Mouse (Mus musculus): Measurements from ENCODE around the gene Wdr66. TPM values are rescaled to one million over a fixed set of nuclear protein-coding genes. Genes with fewer than 3 reads are reported as not detected.

Wdr66 gene
- polyA plus RNA-seq, 1 experiment from 2014 or later: 1.7 TPM

DNA sequence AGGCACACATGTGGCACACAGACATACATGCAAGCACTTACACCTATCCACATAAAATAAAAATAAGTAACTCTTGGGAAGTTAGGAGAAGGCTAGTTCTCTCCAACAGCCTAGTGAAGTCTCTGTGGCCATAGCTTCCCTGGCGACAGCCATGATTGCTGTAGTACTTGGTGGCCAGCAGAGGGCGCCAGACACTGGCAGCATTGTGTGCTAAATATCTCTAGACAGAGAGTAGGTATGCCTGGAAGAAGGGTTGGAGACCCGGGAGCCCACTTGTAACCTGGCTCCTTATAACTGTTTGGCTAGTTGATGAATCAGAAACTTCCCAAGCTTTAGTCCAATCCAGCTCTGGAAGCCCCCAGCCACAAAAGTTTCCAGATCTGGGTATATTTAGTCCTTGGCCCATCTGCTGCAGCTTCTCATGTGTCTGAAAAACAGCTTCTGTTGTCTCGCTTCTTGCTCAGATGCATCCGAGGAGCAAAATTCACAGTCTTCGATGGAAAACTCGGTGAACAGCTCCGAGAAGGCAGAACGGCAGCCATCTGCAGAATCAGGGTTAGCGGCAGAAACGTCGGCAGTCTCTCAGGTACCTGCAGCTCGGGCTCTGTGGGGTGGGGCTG, 117.1 kb downstream of the Wdr66 start:
- Histone ChIP-seq H3K27me3 (ENCODE audit: insufficient read depth, low read length) (no peaks in the 10 kb centered on the region), H3K4me1 (ENCODE audit: insufficient read depth, low read length) (no peaks in the 10 kb centered on the region), H3K27ac (ENCODE audit: low read length) (no peak overlapping the region), H3K4me3 (ENCODE audit: low read length) (no peak overlapping the region), H3K9ac (replicated peaks; ENCODE audit: low read length) (no peak overlapping the region), H3K9me3 (ENCODE audit: low read length) (no peaks in the 10 kb centered on the region), H3K4me2 (replicated peaks; ENCODE audit: low read depth, low read length) (no peak overlapping the region), H3K36me3 (ENCODE audit: insufficient read depth, low read length) (peaks cover 72% of the 10 kb centered on the region)
- ATAC-seq (ENCODE audit: low FRiP score, low TSS enrichment): no peak
- 77% methylated on average over 13 of the region's 13 CpGs for WGBS

DNA sequence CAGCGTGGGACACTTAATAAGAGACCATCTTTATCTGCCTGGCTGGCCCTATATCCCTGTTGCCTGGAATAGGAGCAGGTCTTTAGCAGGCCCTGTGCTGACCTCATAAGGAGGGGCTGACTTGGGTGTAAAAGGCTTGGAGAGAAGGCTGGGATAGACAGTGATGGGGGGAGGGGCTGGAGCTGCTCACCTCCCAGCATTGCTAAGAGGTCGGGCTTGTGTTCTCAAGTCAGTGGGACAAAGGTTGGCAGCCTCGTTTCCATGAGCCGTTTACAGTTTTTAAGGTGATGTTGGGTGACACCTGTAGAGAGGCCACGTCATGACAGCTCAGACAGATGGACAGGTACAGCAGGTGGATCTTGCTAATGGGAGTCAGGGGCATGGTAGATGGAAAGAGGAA, 118.1 kb downstream of the Wdr66 start:
- no peak overlapping the region for H3K9ac ChIP-seq (replicated peaks; ENCODE audit: low read length)
- no peak overlapping the region for H3K27ac ChIP-seq (ENCODE audit: low read length)
- peaks cover 68% of the 10 kb centered on the region for H3K36me3 ChIP-seq (ENCODE audit: insufficient read depth, low read length)
- H3K4me3 ChIP-seq (ENCODE audit: low read length): no peak overlapping the region
- no peaks in the 10 kb centered on the region for H3K9me3 ChIP-seq (ENCODE audit: low read length)
- no peaks in the 10 kb centered on the region for H3K27me3 ChIP-seq (ENCODE audit: insufficient read depth, low read length)
- WGBS: 91% methylated on average over 5 of the region's 5 CpGs
- H3K4me2 ChIP-seq (replicated peaks; ENCODE audit: low read depth, low read length): no peak overlapping the region
- no peak for ATAC-seq (ENCODE audit: low FRiP score, low TSS enrichment)
- no peaks in the 10 kb centered on the region for H3K4me1 ChIP-seq (ENCODE audit: insufficient read depth, low read length)

DNA sequence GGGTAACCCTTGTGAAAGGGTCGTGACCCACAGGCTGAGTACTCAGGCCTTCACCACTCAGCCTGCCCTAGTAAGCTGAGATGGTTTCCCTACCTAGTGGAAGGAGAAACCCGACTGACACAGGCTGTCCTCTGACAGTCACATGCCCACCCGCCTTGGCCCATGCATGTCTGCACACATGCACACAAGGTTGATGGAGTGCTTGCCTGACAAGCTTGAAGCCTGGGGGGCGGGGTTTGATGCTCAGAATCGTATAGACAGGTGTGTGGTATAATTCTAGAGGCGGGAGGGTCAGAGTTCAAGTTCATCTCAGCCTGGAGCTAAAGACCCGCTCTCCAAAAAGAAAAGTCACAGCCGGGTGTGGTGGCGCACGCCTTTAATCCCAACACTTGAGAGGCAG, 123.4 kb downstream of the Wdr66 start:
- WGBS: 88% methylated on average over 10 of the region's 10 CpGs
- peaks cover 39% of the 10 kb centered on the region for H3K36me3 ChIP-seq (ENCODE audit: insufficient read depth, low read length)

DNA sequence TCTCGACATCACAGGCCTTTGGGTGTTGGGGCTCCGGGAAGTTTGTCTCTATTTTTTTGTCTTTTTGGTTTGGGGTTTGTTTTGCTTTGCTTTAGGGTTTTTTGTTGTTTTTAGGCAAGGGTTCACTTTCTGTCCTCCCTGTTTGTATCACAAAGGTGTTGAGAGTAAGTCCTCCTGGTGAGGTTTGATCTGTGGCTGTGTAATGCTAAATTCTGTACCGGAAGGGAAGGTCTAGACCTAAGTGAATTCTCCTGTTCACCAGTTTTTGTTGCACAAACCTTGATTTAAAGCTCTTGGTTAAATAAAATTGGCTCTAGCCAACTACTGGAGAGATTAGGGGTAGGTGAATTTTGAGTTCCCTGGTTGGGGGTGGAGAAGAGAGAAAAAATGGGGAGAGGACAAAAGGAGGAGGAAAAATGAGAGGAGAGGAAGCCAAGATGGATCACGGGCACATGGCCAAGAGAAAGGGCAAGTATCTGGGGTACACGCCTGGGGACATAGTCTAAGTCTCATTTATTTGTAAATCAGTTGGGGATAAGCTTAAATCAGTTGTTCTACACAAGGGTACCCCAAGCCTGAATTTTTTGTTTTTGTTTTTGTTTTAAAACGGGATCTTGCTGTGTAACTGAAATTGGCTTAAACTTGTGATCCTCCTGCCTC, 124.0 kb downstream of the Wdr66 start:
- no peak overlapping the region for H3K9ac ChIP-seq (replicated peaks; ENCODE audit: low read length)
- 89% methylated on average over 6 of the region's 6 CpGs for WGBS
- peak overlapping the region; percentile 50; the same call in 1 of the 2 replicates for H3K27ac ChIP-seq (ENCODE audit: low read length)
- no peaks in the 10 kb centered on the region for H3K9me3 ChIP-seq (ENCODE audit: low read length)
- peaks cover 34% of the 10 kb centered on the region for H3K36me3 ChIP-seq (ENCODE audit: insufficient read depth, low read length)
- H3K4me1 ChIP-seq (ENCODE audit: insufficient read depth, low read length): peaks cover 31% of the 10 kb centered on the region
- H3K4me2 ChIP-seq (replicated peaks; ENCODE audit: low read depth, low read length): no peak overlapping the region
- no peak for ATAC-seq (ENCODE audit: low FRiP score, low TSS enrichment)
- H3K4me3 ChIP-seq (ENCODE audit: low read length): no peak overlapping the region
- H3K27me3 ChIP-seq (ENCODE audit: insufficient read depth, low read length): no peaks in the 10 kb centered on the region

More for the DNA sequence above, 123.4 kb downstream of the Wdr66 start:
- H3K4me1 ChIP-seq (ENCODE audit: insufficient read depth, low read length): peaks cover 31% of the 10 kb centered on the region
- no peak for ATAC-seq (ENCODE audit: low FRiP score, low TSS enrichment)
- no peaks in the 10 kb centered on the region for H3K27me3 ChIP-seq (ENCODE audit: insufficient read depth, low read length)
- no peak overlapping the region for H3K4me3 ChIP-seq (ENCODE audit: low read length)
- no peak overlapping the region for H3K9ac ChIP-seq (replicated peaks; ENCODE audit: low read length)
- no peaks in the 10 kb centered on the region for H3K9me3 ChIP-seq (ENCODE audit: low read length)
- no peak overlapping the region for H3K4me2 ChIP-seq (replicated peaks; ENCODE audit: low read depth, low read length)
- no peak overlapping the region for H3K27ac ChIP-seq (ENCODE audit: low read length)

DNA sequence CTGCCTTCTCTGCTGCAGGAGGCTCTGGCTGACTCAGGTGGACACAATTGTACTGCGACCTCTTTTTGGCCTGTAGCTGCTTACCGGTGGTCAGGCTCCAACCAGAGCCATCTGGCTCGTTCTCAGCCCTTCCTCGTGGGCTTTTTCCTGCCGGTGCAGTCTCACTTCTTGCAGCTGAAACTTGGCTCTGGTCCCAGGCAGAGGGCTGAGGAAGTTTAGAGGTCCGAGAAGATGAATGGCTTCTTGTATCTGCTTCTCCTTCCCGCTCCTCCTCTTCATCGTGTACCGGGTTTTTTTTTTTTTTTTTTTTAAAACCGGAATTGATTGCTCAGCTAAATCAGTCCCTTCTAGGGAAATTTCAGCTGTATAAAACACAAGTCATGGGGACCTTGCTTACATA, 124.7 kb downstream of the Wdr66 start:
- H3K36me3 ChIP-seq (ENCODE audit: insufficient read depth, low read length): peaks cover 28% of the 10 kb centered on the region
- H3K4me2 ChIP-seq (replicated peaks; ENCODE audit: low read depth, low read length): peak overlapping the region; percentile 24
- no peaks in the 10 kb centered on the region for H3K27me3 ChIP-seq (ENCODE audit: insufficient read depth, low read length)
- H3K9ac ChIP-seq (replicated peaks; ENCODE audit: low read length): no peak overlapping the region
- H3K27ac ChIP-seq (ENCODE audit: low read length): 0 out of 2 replicates have a peak overlapping the region, but pooled peaks have one; percentile 50
- H3K4me1 ChIP-seq (ENCODE audit: insufficient read depth, low read length): peaks cover 31% of the 10 kb centered on the region
- no peaks in the 10 kb centered on the region for H3K9me3 ChIP-seq (ENCODE audit: low read length)
- no peak overlapping the region for H3K4me3 ChIP-seq (ENCODE audit: low read length)
- WGBS: 36% methylated on average over 10 of the region's 10 CpGs
- ATAC-seq (ENCODE audit: low FRiP score, low TSS enrichment): peak; percentile 53; the same call in 1 of the 2 replicates

Other genes with a start within 250 kb of the Wdr66 start
- gene Orai1, start 237.0 kb upstream of the Wdr66 start, polyA plus RNA-seq (2015; fragmentation: Nextera tagmentation; extraction: Ambion mirVana): 17.5 and 22.1 TPM in 2 replicates
- 0.56 TPM in 1 of 2 replicates, not detected in the other for gene Morn3, start 205.1 kb upstream of the Wdr66 start, polyA plus RNA-seq (2015; fragmentation: Nextera tagmentation; extraction: Ambion mirVana)
- gene Tmem120b, start 183.7 kb upstream of the Wdr66 start, polyA plus RNA-seq (2015; fragmentation: Nextera tagmentation; extraction: Ambion mirVana): 16.8 and 20.0 TPM in 2 replicates
- gene Rhof, start 119.4 kb upstream of the Wdr66 start, polyA plus RNA-seq (2015; fragmentation: Nextera tagmentation; extraction: Ambion mirVana): 3.2 and 3.8 TPM in 2 replicates
- gene Setd1b, start 109.9 kb upstream of the Wdr66 start, polyA plus RNA-seq (2015; fragmentation: Nextera tagmentation; extraction: Ambion mirVana): 8.4 and 11.0 TPM in 2 replicates
- 86.9 and 87.9 TPM in 2 replicates for gene Psmd9, start 82.7 kb upstream of the Wdr66 start, polyA plus RNA-seq (2015; fragmentation: Nextera tagmentation; extraction: Ambion mirVana)
- 0.23 and 0.29 TPM in 2 replicates for gene Hpd, start 69.4 kb upstream of the Wdr66 start, polyA plus RNA-seq (2015; fragmentation: Nextera tagmentation; extraction: Ambion mirVana)
- gene Bcl7a, start 91.7 kb downstream of the Wdr66 start, polyA plus RNA-seq (2015; fragmentation: Nextera tagmentation; extraction: Ambion mirVana): 40.0 and 47.9 TPM in 2 replicates
- 17.4 and 21.1 TPM in 2 replicates for gene Mlxip, start 142.7 kb downstream of the Wdr66 start, polyA plus RNA-seq (2015; fragmentation: Nextera tagmentation; extraction: Ambion mirVana)
- gene Lrrc43, start 237.2 kb downstream of the Wdr66 start, polyA plus RNA-seq (2015; fragmentation: Nextera tagmentation; extraction: Ambion mirVana): not detected in 2 replicates
- not detected in 2 replicates for gene Il31, start 237.4 kb downstream of the Wdr66 start, polyA plus RNA-seq (2015; fragmentation: Nextera tagmentation; extraction: Ambion mirVana)